Mouse (Mus musculus): ENCODE measurements around the gene Itprip.

The Itprip gene

GRCm38 (mm10) chr19:47890489-47891130 is 28.5 kb downstream of the Itprip start:
- in situ Hi-C loops (cut with MboI; ENCODE audit: low pct_unique_long_range_greater_than_20kb in 1 of 2, low sequenced_read_pairs in 2 of 2, unreplicated experiment in 1 of 2): no loop called here

GRCm38 (mm10) chr19:47888037-47888436 is 31.1 kb downstream of the Itprip start:
- in situ Hi-C loops (cut with MboI; ENCODE audit: low pct_unique_long_range_greater_than_20kb in 1 of 2, low sequenced_read_pairs in 2 of 2, unreplicated experiment in 1 of 2): no loop called here

- in situ Hi-C loops (cut with MboI; ENCODE audit: low pct_unique_long_range_greater_than_20kb in 1 of 2, low sequenced_read_pairs in 2 of 2, unreplicated experiment in 1 of 2): no loop called here
These were observed 31.7 kb downstream of the Itprip start for GRCm38 (mm10) chr19:47887417-47887816.

- in situ Hi-C loops (cut with MboI; ENCODE audit: low pct_unique_long_range_greater_than_20kb in 1 of 2, low sequenced_read_pairs in 2 of 2, unreplicated experiment in 1 of 2): no loop called here
These were observed 32.5 kb downstream of the Itprip start for GRCm38 (mm10) chr19:47886617-47887016.

GRCm38 (mm10) chr19:47885886-47886285 is 33.2 kb downstream of the Itprip start:
- in situ Hi-C loops (cut with MboI; ENCODE audit: low pct_unique_long_range_greater_than_20kb in 1 of 2, low sequenced_read_pairs in 2 of 2, unreplicated experiment in 1 of 2): no loop called here

GRCm38 (mm10) chr19:47885191-47885743 is 33.8 kb downstream of the Itprip start:
- in situ Hi-C loops (cut with MboI; ENCODE audit: low pct_unique_long_range_greater_than_20kb in 1 of 2, low sequenced_read_pairs in 2 of 2, unreplicated experiment in 1 of 2): no loop called here

- in situ Hi-C loops (cut with MboI; ENCODE audit: low pct_unique_long_range_greater_than_20kb in 1 of 2, low sequenced_read_pairs in 2 of 2, unreplicated experiment in 1 of 2): no loop called here
These were observed 34.6 kb downstream of the Itprip start for GRCm38 (mm10) chr19:47884296-47885085.

- in situ Hi-C loops (cut with MboI; ENCODE audit: low pct_unique_long_range_greater_than_20kb in 1 of 2, low sequenced_read_pairs in 2 of 2, unreplicated experiment in 1 of 2): no loop called here
These were observed 36.2 kb downstream of the Itprip start for GRCm38 (mm10) chr19:47882882-47883254.

- in situ Hi-C loops (cut with MboI; ENCODE audit: low pct_unique_long_range_greater_than_20kb in 1 of 2, low sequenced_read_pairs in 2 of 2, unreplicated experiment in 1 of 2): no loop called here
These were observed 36.8 kb downstream of the Itprip start for GRCm38 (mm10) chr19:47882151-47882881.

GRCm38 (mm10) chr19:47881538-47881937 is 37.6 kb downstream of the Itprip start:
- in situ Hi-C loops (cut with MboI; ENCODE audit: low pct_unique_long_range_greater_than_20kb in 1 of 2, low sequenced_read_pairs in 2 of 2, unreplicated experiment in 1 of 2): no loop called here

- in situ Hi-C loops (cut with MboI; ENCODE audit: low pct_unique_long_range_greater_than_20kb in 1 of 2, low sequenced_read_pairs in 2 of 2, unreplicated experiment in 1 of 2): no loop called here
These were observed 42.8 kb downstream of the Itprip start for GRCm38 (mm10) chr19:47876252-47876651.

- in situ Hi-C loops (cut with MboI; ENCODE audit: low pct_unique_long_range_greater_than_20kb in 1 of 2, low sequenced_read_pairs in 2 of 2, unreplicated experiment in 1 of 2): no loop called here
These were observed 47.6 kb downstream of the Itprip start for GRCm38 (mm10) chr19:47871515-47871914.

- in situ Hi-C loops (cut with MboI; ENCODE audit: low pct_unique_long_range_greater_than_20kb in 1 of 2, low sequenced_read_pairs in 2 of 2, unreplicated experiment in 1 of 2): no loop called here
These were observed 48.9 kb downstream of the Itprip start for GRCm38 (mm10) chr19:47870102-47870666.

- in situ Hi-C loops (cut with MboI; ENCODE audit: low pct_unique_long_range_greater_than_20kb in 1 of 2, low sequenced_read_pairs in 2 of 2, unreplicated experiment in 1 of 2): no loop called here
These were observed 49.6 kb downstream of the Itprip start for GRCm38 (mm10) chr19:47869516-47869915.

GRCm38 (mm10) chr19:47868951-47869350 is 50.1 kb downstream of the Itprip start:
- in situ Hi-C loops (cut with MboI; ENCODE audit: low pct_unique_long_range_greater_than_20kb in 1 of 2, low sequenced_read_pairs in 2 of 2, unreplicated experiment in 1 of 2): no loop called here

GRCm38 (mm10) chr19:47867628-47868175 is 51.4 kb downstream of the Itprip start:
- in situ Hi-C loops (cut with MboI; ENCODE audit: low pct_unique_long_range_greater_than_20kb in 1 of 2, low sequenced_read_pairs in 2 of 2, unreplicated experiment in 1 of 2): no loop called here

GRCm38 (mm10) chr19:47865353-47865947 is 53.6 kb downstream of the Itprip start, which contains the start of gene Gsto2:
Gene Gsto2 (plus strand): TSS chr19:47865534.
- in situ Hi-C loops (cut with MboI; ENCODE audit: low pct_unique_long_range_greater_than_20kb in 1 of 2, low sequenced_read_pairs in 2 of 2, unreplicated experiment in 1 of 2): no loop called here

- in situ Hi-C loops (cut with MboI; ENCODE audit: low pct_unique_long_range_greater_than_20kb in 1 of 2, low sequenced_read_pairs in 2 of 2, unreplicated experiment in 1 of 2): no loop called here
These were observed 54.4 kb downstream of the Itprip start for GRCm38 (mm10) chr19:47864721-47865120.

Measured in mouse embryonic stem cell (cell line).